Comparison of ENCODE assay signal across 8 mouse cellular contexts in genomic region chr4:133010611-133011010, GRCm38 (mm10). TPM values are rescaled to one million over a fixed set of nuclear protein-coding genes. Genes with fewer than 3 reads are reported as not detected.
DNase-seq lines count a peak whose midpoint lies in the region; ATAC-seq and TF ChIP-seq lines count a peak whose summit lies in the region.

No protein-coding gene starts in this region.

- H3K9ac ChIP-seq in forebrain, embryonic 12.5 days: no peak overlapping the region
- no peak overlapping the region for H3K9ac ChIP-seq in limb, embryonic 12.5 days (replicated peaks)
- no peak overlapping the region for H3K9ac ChIP-seq in stomach, embryonic 14.5 days (replicated peaks; ENCODE audit: low read depth, low read length)

- peak overlapping the region; percentile 86 for H3K4me2 ChIP-seq in forebrain, embryonic 12.5 days
- peak overlapping the region; percentile 97 for H3K4me2 ChIP-seq in limb, embryonic 12.5 days
- H3K4me2 ChIP-seq in stomach, embryonic 14.5 days (replicated peaks; ENCODE audit: low read depth, low read length): peak overlapping the region; percentile 90

- no peaks in the 10 kb centered on the region for H3K9me3 ChIP-seq in E14TG2a.4 (ENCODE audit: low read length)
- no peaks in the 10 kb centered on the region for H3K9me3 ChIP-seq in forebrain, embryonic 12.5 days
- no peaks in the 10 kb centered on the region for H3K9me3 ChIP-seq in limb, embryonic 12.5 days
- H3K9me3 ChIP-seq in stomach, embryonic 14.5 days (ENCODE audit: control insufficient read depth, low read depth, low read length): no peaks in the 10 kb centered on the region

- DNase-seq in cerebellum, postnatal 25 days: peak; percentile 29 to 50
- no peak for DNase-seq in cerebellum, adult 8-10 months
- no peak for DNase-seq in left cerebral cortex, adult 9 months (ENCODE audit: low spot score in 2 of 2)
- no peak for DNase-seq in left cerebral cortex, postnatal 14 days (ENCODE audit: low spot score in 2 of 2)

- intact Hi-C loops in left cerebral cortex, postnatal 14 days (cut with DNase I): loop anchor here (1.0 kb wide), 1 partner anchor 202 kb away; the partner anchor contains the start of genes Cd164l2 and Gpr3

- ATAC-seq in forebrain, embryonic 12.5 days (ENCODE audit: low FRiP score): no peak
- no peak for ATAC-seq in limb, embryonic 12.5 days (ENCODE audit: insufficient number of reproducible peaks, insufficient read depth, low FRiP score, low TSS enrichment, low read depth)
- no peak for ATAC-seq in stomach, embryonic 14.5 days (ENCODE audit: insufficient number of reproducible peaks, insufficient read depth, low FRiP score, low read depth)

- no peak overlapping the region for H3K27ac ChIP-seq in forebrain, embryonic 12.5 days
- peak overlapping the region; percentile 98; the same call in 1 of the 2 replicates for H3K27ac ChIP-seq in limb, embryonic 12.5 days
- no peak overlapping the region for H3K27ac ChIP-seq in stomach, embryonic 14.5 days (ENCODE audit: low read length)

- no peak for TF ChIP-seq CTCF in E14TG2a.4 (conservative IDR thresholded peaks at IDR 0.05; ENCODE audit: low read length)

- H3K4me1 ChIP-seq in E14TG2a.4 (replicated peaks; ENCODE audit: low read depth, low read length): peaks cover 75% of the 10 kb centered on the region
- peaks cover 44% of the 10 kb centered on the region for H3K4me1 ChIP-seq in forebrain, embryonic 12.5 days
- H3K4me1 ChIP-seq in limb, embryonic 12.5 days (replicated peaks): peaks cover 51% of the 10 kb centered on the region
- peaks cover 32% of the 10 kb centered on the region for H3K4me1 ChIP-seq in stomach, embryonic 14.5 days (ENCODE audit: control insufficient read depth, insufficient read depth, low read length)

- H3K27me3 ChIP-seq in E14TG2a.4 (ENCODE audit: insufficient read depth, low read length): no peaks in the 10 kb centered on the region
- H3K27me3 ChIP-seq in forebrain, embryonic 12.5 days: peaks cover 20% of the 10 kb centered on the region
- H3K27me3 ChIP-seq in limb, embryonic 12.5 days: peaks cover 11% of the 10 kb centered on the region
- H3K27me3 ChIP-seq in stomach, embryonic 14.5 days (ENCODE audit: control insufficient read depth, insufficient read depth, low read length): no peaks in the 10 kb centered on the region

- peak overlapping the region; percentile 91 for H3K4me3 ChIP-seq in E14TG2a.4 (replicated peaks; ENCODE audit: low read length)
- H3K4me3 ChIP-seq in forebrain, embryonic 12.5 days (replicated peaks): peak overlapping the region; percentile 95
- peak overlapping the region; percentile 96 for H3K4me3 ChIP-seq in limb, embryonic 12.5 days (replicated peaks)
- peak overlapping the region; percentile 96 for H3K4me3 ChIP-seq in stomach, embryonic 14.5 days (ENCODE audit: low read depth, low read length)

- WGBS in forebrain, embryonic 12.5 days: under 1% methylated on average over 17 of the region's 17 CpGs
- 1% methylated on average over 17 of the region's 17 CpGs for WGBS in limb, embryonic 12.5 days
- 2% methylated on average over 17 of the region's 17 CpGs for WGBS in stomach, embryonic 14.5 days

- no peaks in the 10 kb centered on the region for H3K36me3 ChIP-seq in E14TG2a.4 (ENCODE audit: insufficient read depth, low read length)
- H3K36me3 ChIP-seq in forebrain, embryonic 12.5 days (replicated peaks): no peaks in the 10 kb centered on the region
- no peaks in the 10 kb centered on the region for H3K36me3 ChIP-seq in limb, embryonic 12.5 days
- no peaks in the 10 kb centered on the region for H3K36me3 ChIP-seq in stomach, embryonic 14.5 days (ENCODE audit: control insufficient read depth, insufficient read depth, low read length)

RNA-seq across cellular contexts. Expression of gene Ahdc1, which starts 0.4 kb away (rescaled TPM):
- 7.2 and 8.1 TPM in 2 replicates for polyA plus RNA-seq in forebrain, embryonic 12.5 days (2016; fragmentation: Nextera tagmentation; extraction: Ambion mirVana)
- polyA plus RNA-seq in limb, embryonic 12.5 days (2016; fragmentation: Nextera tagmentation; extraction: Ambion mirVana): 13.2 and 14.5 TPM in 2 replicates
- 10.3 and 10.7 TPM in 2 replicates for polyA plus RNA-seq in stomach, embryonic 14.5 days (2014; fragmentation: Nextera tagmentation; extraction: Ambion mirVana)
- 10 to 100 TPM; 78.4 to 81.6 TPM for total RNA-seq in left cerebral cortex, postnatal 14 days (2021)

RNA-seq across cellular contexts. Expression of gene Fgr, which starts 36.7 kb away (rescaled TPM):
- 0.12 and 0.20 TPM in 2 replicates for polyA plus RNA-seq in forebrain, embryonic 12.5 days (2016; fragmentation: Nextera tagmentation; extraction: Ambion mirVana)
- polyA plus RNA-seq in limb, embryonic 12.5 days (2016; fragmentation: Nextera tagmentation; extraction: Ambion mirVana): 0.26 and 0.36 TPM in 2 replicates
- 0.13 and 0.19 TPM in 2 replicates for polyA plus RNA-seq in stomach, embryonic 14.5 days (2014; fragmentation: Nextera tagmentation; extraction: Ambion mirVana)
- total RNA-seq in left cerebral cortex, postnatal 14 days (2021): not detected

Comparison
In these comparisons a context has a peak if more than half of its experiments do, and no peak if none do; other contexts are left out.
1. DNase-seq: peak in cerebellum, postnatal 25 days (2 of 2); none in cerebellum, adult 8-10 months (single experiment), left cerebral cortex, adult 9 months (0 of 2) and left cerebral cortex, postnatal 14 days (0 of 2).
2. Peak in every context shown above with its lines, with median percentiles within 50 percentile points of each other: H3K4me3 ChIP-seq and H3K4me2 ChIP-seq.